11 mouse cellular contexts compared by ENCODE assay signal in genomic region chr10:78311886-78312635, GRCm38 (mm10). TPM values are rescaled to one million over a fixed set of nuclear protein-coding genes. Genes with fewer than 3 reads are reported as not detected.
DNase-seq lines count a peak whose midpoint lies in the region; ATAC-seq and TF ChIP-seq lines count a peak whose summit lies in the region.
"Had no signal": no experiment of that assay in that cellular context is flagged by ENCODE, and none has a peak within 500 bp of the region (broad histone marks: within the 10 kb centered on the region; RNA-seq: fewer than 3 reads in every experiment).

No protein-coding gene starts in this region.

- no peak overlapping the region for H3K4me2 ChIP-seq in intestine, embryonic 14.5 days (ENCODE audit: low read length)
- H3K4me2 ChIP-seq in intestine, postnatal 0 days (replicated peaks; ENCODE audit: low read depth) = no peak overlapping the region
- H3K4me2 ChIP-seq in embryonic facial prominence, embryonic 15.5 days (replicated peaks) = 0 out of 2 replicates have a peak overlapping the region, but pooled peaks have one; percentile 4
- H3K4me2 ChIP-seq: limb, embryonic 12.5 days had no signal

- no peaks in the 10 kb centered on the region for H3K27me3 ChIP-seq in intestine, embryonic 14.5 days (replicated peaks; ENCODE audit: control insufficient read depth, insufficient read depth, low read length)
- no peaks in the 10 kb centered on the region for H3K27me3 ChIP-seq in intestine, postnatal 0 days (replicated peaks; ENCODE audit: control insufficient read depth, insufficient read depth, low read length)
- H3K27me3 ChIP-seq in G1E (ENCODE audit: insufficient read depth, low read length) = peaks cover 62% of the 10 kb centered on the region
- no peaks in the 10 kb centered on the region for H3K27me3 ChIP-seq in embryonic facial prominence, embryonic 15.5 days
- H3K27me3 ChIP-seq: limb, embryonic 12.5 days; Patski had no signal

- no peak for DNase-seq in intestine, embryonic 14.5 days (ENCODE audit: low spot score)
- peak; percentile 30 for DNase-seq in G1E (ENCODE audit: low spot score)
- peak; percentile 67 for DNase-seq in lung, postnatal 25 days (ENCODE audit: low spot score)
- no peak for DNase-seq in thymus, postnatal 25 days
- DNase-seq in left cerebral cortex, postnatal 4 days = no peak
- DNase-seq: retina, postnatal 1 day; thymus, postnatal 14 days had no signal

- no peak overlapping the region for H3K27ac ChIP-seq in intestine, embryonic 14.5 days (ENCODE audit: low read depth)
- H3K27ac ChIP-seq in intestine, postnatal 0 days (ENCODE audit: low read depth, low read length) = no peak overlapping the region
- H3K27ac ChIP-seq in embryonic facial prominence, embryonic 15.5 days (replicated peaks) = peak overlapping the region; percentile 51; the same call in 1 of the 2 replicates
- H3K27ac ChIP-seq: limb, embryonic 12.5 days had no signal

- peaks cover 8% of the 10 kb centered on the region; the same call in 1 of the 2 replicates for H3K36me3 ChIP-seq in intestine, embryonic 14.5 days (ENCODE audit: control insufficient read depth, insufficient read depth, low read length)
- H3K36me3 ChIP-seq in intestine, postnatal 0 days (ENCODE audit: control insufficient read depth, insufficient read depth) = peaks cover 12% of the 10 kb centered on the region; the same call in 1 of the 2 replicates
- no peaks in the 10 kb centered on the region for H3K36me3 ChIP-seq in G1E (replicated peaks)
- H3K36me3 ChIP-seq in embryonic facial prominence, embryonic 15.5 days = peaks cover 8% of the 10 kb centered on the region; the same call in 1 of the 2 replicates

- intact Hi-C loops in left cerebral cortex, postnatal 4 days (cut with DNase I) = no loop called here

- no peaks in the 10 kb centered on the region for H3K9me3 ChIP-seq in intestine, embryonic 14.5 days (ENCODE audit: control insufficient read depth, low read length)
- no peaks in the 10 kb centered on the region for H3K9me3 ChIP-seq in intestine, postnatal 0 days (ENCODE audit: control insufficient read depth)
- no peaks in the 10 kb centered on the region for H3K9me3 ChIP-seq in G1E (replicated peaks)
- no peaks in the 10 kb centered on the region for H3K9me3 ChIP-seq in embryonic facial prominence, embryonic 15.5 days (replicated peaks)
- H3K9me3 ChIP-seq: limb, embryonic 12.5 days had no signal

- 70% methylated on average over 13 of the region's 13 CpGs for WGBS in intestine, embryonic 14.5 days
- 53% methylated on average over 13 of the region's 13 CpGs for WGBS in intestine, postnatal 0 days
- WGBS in embryonic facial prominence, embryonic 15.5 days = 66% methylated on average over 13 of the region's 13 CpGs

- no peak for TF ChIP-seq CTCF in intestine, postnatal 0 days (IDR thresholded peaks at IDR 0.05; ENCODE audit: low read depth)
- TF ChIP-seq CTCF in G1E (IDR thresholded peaks at IDR 0.05; ENCODE audit: low read depth, low read length) = no peak

- no peak overlapping the region for H3K4me3 ChIP-seq in intestine, embryonic 14.5 days (ENCODE audit: low read depth, low read length)
- H3K4me3 ChIP-seq in intestine, postnatal 0 days (ENCODE audit: low read depth, low read length) = no peak overlapping the region
- no peak overlapping the region for H3K4me3 ChIP-seq in G1E (ENCODE audit: low read depth, low read length)
- H3K4me3 ChIP-seq in embryonic facial prominence, embryonic 15.5 days (replicated peaks) = no peak overlapping the region
- H3K4me3 ChIP-seq: limb, embryonic 12.5 days had no signal

- H3K4me1 ChIP-seq in intestine, embryonic 14.5 days (replicated peaks; ENCODE audit: control insufficient read depth, insufficient read depth, low read length) = no peaks in the 10 kb centered on the region
- peaks cover 29% of the 10 kb centered on the region for H3K4me1 ChIP-seq in intestine, postnatal 0 days (replicated peaks; ENCODE audit: control insufficient read depth, insufficient read depth, low read length)
- H3K4me1 ChIP-seq in G1E (ENCODE audit: insufficient read depth, low read depth, low read length) = peaks cover 7% of the 10 kb centered on the region
- peaks cover 27% of the 10 kb centered on the region for H3K4me1 ChIP-seq in embryonic facial prominence, embryonic 15.5 days
- H3K4me1 ChIP-seq: limb, embryonic 12.5 days had no signal

- H3K9ac ChIP-seq in intestine, embryonic 14.5 days (ENCODE audit: low read length) = no peak overlapping the region
- H3K9ac ChIP-seq in intestine, postnatal 0 days (ENCODE audit: low read depth, low read length) = no peak overlapping the region
- H3K9ac ChIP-seq in embryonic facial prominence, embryonic 15.5 days = peak overlapping the region; percentile 18; the same call in 1 of the 2 replicates
- H3K9ac ChIP-seq: limb, embryonic 12.5 days had no signal

- ATAC-seq in intestine, embryonic 14.5 days (replicated peaks; ENCODE audit: low FRiP score, low TSS enrichment, low read depth) = 0 out of 2 replicates have a peak, but pooled peaks have one; percentile 48
- ATAC-seq in intestine, postnatal 0 days = no peak
- peak; percentile 45 for ATAC-seq in G1E (ENCODE audit: extremely low read depth, insufficient number of reproducible peaks, low FRiP score, poor library complexity, severe bottlenecking)
- ATAC-seq in embryonic facial prominence, embryonic 15.5 days (ENCODE audit: insufficient number of reproducible peaks, low FRiP score, low TSS enrichment, low read depth) = no peak
- ATAC-seq: Patski had no signal

RNA-seq across cellular contexts. Expression of gene Agpat3, which starts 40.2 kb away (rescaled TPM):
- 38.1 and 59.2 TPM in 2 replicates for polyA plus RNA-seq in intestine, embryonic 14.5 days (2014; fragmentation: Nextera tagmentation; extraction: Ambion mirVana)
- polyA plus RNA-seq in intestine, postnatal 0 days (2015; fragmentation: Nextera tagmentation; extraction: Ambion mirVana) = 277 and 284 TPM in 2 replicates
- total RNA-seq in G1E (2014; fragmentation: Nextera tagmentation) (1.2 and 2.3 TPM in 2 replicates), G1E (2017) (1.9 and 2.3 TPM in 2 replicates)
- 2.9 and 3.0 TPM in 2 replicates for polyA plus RNA-seq in G1E (2012)
- 99.7 and 105 TPM in 2 replicates for polyA plus RNA-seq in embryonic facial prominence, embryonic 15.5 days (2015; fragmentation: Nextera tagmentation; extraction: Ambion mirVana)
- total RNA-seq in left cerebral cortex, postnatal 4 days (2021) = 100 to 1,000 TPM; 169 to 181 TPM

Comparison
In these comparisons a context has a peak if more than half of its experiments do, and no peak if none do; other contexts are left out.
1. ATAC-seq: peak in intestine, embryonic 14.5 days (single experiment) and G1E (single experiment); none in intestine, postnatal 0 days (single experiment) and embryonic facial prominence, embryonic 15.5 days (single experiment).
2. DNase-seq: peak in G1E (single experiment) and lung, postnatal 25 days (single experiment); none in intestine, embryonic 14.5 days (single experiment), thymus, postnatal 25 days (single experiment) and left cerebral cortex, postnatal 4 days (single experiment).